Mouse (Mus musculus) liver, embryonic 15.5 days (tissue): ENCODE results near the gene Dhrs7. TPM values are rescaled to one million over a fixed set of nuclear protein-coding genes. Genes with fewer than 3 reads are reported as not detected.

ENCODE experiments used
- ATAC-seq: fragments of 200-750 bp; cut with Nextera tagmentation; 2 replicates; pipeline ENCODE4 v1.8.0; 2017; ENCODE audit warnings: moderate number of reproducible peaks, mild to moderate bottlenecking, moderate library complexity; ENCODE audit not compliant: insufficient read depth
- H3K27ac ChIP-seq: fragments of 300-500 bp; sonication (generic); replicated peaks from 2 replicates; pipeline ENCODE4 v1.5.1; 2015; ENCODE audit warnings: mild to moderate bottlenecking, inconsistent platforms
- H3K27me3 ChIP-seq: fragments of 300-500 bp; sonication (generic); 2 replicates; pipeline ENCODE4 v1.6.1; 2015; ENCODE audit warnings: mild to moderate bottlenecking, inconsistent platforms
- H3K36me3 ChIP-seq: fragments of 300-500 bp; sonication (generic); replicated peaks from 2 replicates; pipeline ENCODE4 v1.6.1; 2015; ENCODE audit warnings: moderate library complexity, mild to moderate bottlenecking, inconsistent platforms
- H3K4me1 ChIP-seq: fragments of 300-500 bp; sonication (generic); replicated peaks from 2 replicates; pipeline ENCODE4 v1.6.1; 2015; ENCODE audit warnings: inconsistent platforms
- H3K4me2 ChIP-seq: fragments of 300-500 bp; sonication (generic); 2 replicates; pipeline ENCODE4 v1.6.1; 2015; ENCODE audit warnings: moderate library complexity, mild to moderate bottlenecking, inconsistent platforms
- H3K4me3 ChIP-seq: fragments of 300-500 bp; sonication (generic); replicated peaks from 2 replicates; pipeline ENCODE4 v1.5.1; 2015; ENCODE audit warnings: mild to moderate bottlenecking, inconsistent platforms
- H3K9ac ChIP-seq: fragments of 300-500 bp; sonication (generic); 2 replicates; pipeline ENCODE4 v1.6.1; 2015; ENCODE audit warnings: moderate library complexity, mild to moderate bottlenecking, inconsistent platforms
- H3K9me3 ChIP-seq: fragments of 300-500 bp; sonication (generic); replicated peaks from 2 replicates; pipeline ENCODE4 v1.6.1; 2016; ENCODE audit warnings: inconsistent platforms
- WGBS: fragments of 180-500 bp; shearing (Covaris S2); methylation state at CpG from one replicate; pipeline ENCODE4 v1.1.7; 2015; ENCODE audit warnings: mixed read lengths; ENCODE audit not compliant: insufficient replicate concordance; 5-methylcytosine and 5-hydroxymethylcytosine counted together
- polyA plus RNA-seq: library from polyadenylated mRNA; unstranded; fragments of >200 nt; fragmentation: Nextera tagmentation; extraction: Ambion mirVana; gene quantifications from 2 replicates; pipeline ENCODE4 v1.2.1, GENCODE M21; 2015

Dhrs7 gene
- polyA plus RNA-seq, 1 experiment from 2014 or later, result 34.7 TPM

- no peaks in the 10 kb centered on the region; the same call in 1 of the 2 replicates for H3K36me3 ChIP-seq
- no peak overlapping the region for H3K9ac ChIP-seq
- no peak for ATAC-seq
- 79% methylated on average over 16 of the region's 16 CpGs for WGBS
- H3K4me2 ChIP-seq, result no peak overlapping the region
- no peak overlapping the region for H3K27ac ChIP-seq
- H3K4me1 ChIP-seq, result no peaks in the 10 kb centered on the region
- no peaks in the 10 kb centered on the region for H3K27me3 ChIP-seq
- H3K4me3 ChIP-seq, result no peak overlapping the region
- no peaks in the 10 kb centered on the region for H3K9me3 ChIP-seq
These were observed 8.9 kb downstream of the Dhrs7 start for GRCm38 (mm10) chr12:72655775-72656174.

GRCm38 (mm10) chr12:72654698-72655097, 10.0 kb downstream of the Dhrs7 start:
- Histone ChIP-seq H3K27ac (no peak overlapping the region), H3K27me3 (no peaks in the 10 kb centered on the region), H3K9me3 (no peaks in the 10 kb centered on the region), H3K36me3 (no peaks in the 10 kb centered on the region; the same call in 1 of the 2 replicates), H3K4me2 (no peak overlapping the region), H3K4me3 (no peak overlapping the region), H3K9ac (no peak overlapping the region), H3K4me1 (no peaks in the 10 kb centered on the region)
- WGBS, result 23% methylated on average over 4 of the region's 4 CpGs
- no peak for ATAC-seq

GRCm38 (mm10) chr12:72649611-72650330, 14.9 kb downstream of the Dhrs7 start, which contains the start of gene Gm4756:
TSS of gene Gm4756 (minus strand) at chr12:72649661.
- Histone ChIP-seq H3K4me1 (0 out of 2 replicates have a peak, but pooled peaks cover 3% of the 10 kb centered on the region), H3K9me3 (no peaks in the 10 kb centered on the region), H3K36me3 (no peaks in the 10 kb centered on the region; the same call in 1 of the 2 replicates), H3K27ac (no peak within 1 kb of the TSS), H3K4me3 (no peak within 1 kb of the TSS), H3K27me3 (no peaks in the 10 kb centered on the region), H3K4me2 (no peak within 1 kb of the TSS), H3K9ac (no peak within 1 kb of the TSS)
- peak; percentile 15; the same call in 1 of the 2 replicates for ATAC-seq
- WGBS, result 65% methylated on average over 11 of the region's 11 CpGs

- Histone ChIP-seq H3K9me3 (no peaks in the 10 kb centered on the region), H3K27ac (no peak overlapping the region), H3K4me3 (no peak overlapping the region), H3K36me3 (no peaks in the 10 kb centered on the region; the same call in 1 of the 2 replicates), H3K9ac (no peak overlapping the region), H3K4me2 (no peak overlapping the region), H3K4me1 (0 out of 2 replicates have a peak, but pooled peaks cover 3% of the 10 kb centered on the region), H3K27me3 (no peaks in the 10 kb centered on the region)
- WGBS, result 74% methylated on average over 14 of the region's 14 CpGs
- ATAC-seq, result no peak
These were observed 15.8 kb downstream of the Dhrs7 start for GRCm38 (mm10) chr12:72648921-72649320.

- ATAC-seq, result peak; percentile 47; the same call in 1 of the 2 replicates
- 47% methylated on average over 3 of the region's 3 CpGs for WGBS
- no peak overlapping the region for H3K27ac ChIP-seq
These were observed 26.7 kb downstream of the Dhrs7 start for GRCm38 (mm10) chr12:72638025-72638424.

GRCm38 (mm10) chr12:72628751-72629150, 36.0 kb downstream of the Dhrs7 start:
- no peak overlapping the region for H3K9ac ChIP-seq
- no peak overlapping the region for H3K4me3 ChIP-seq
- no peak for ATAC-seq
- no peaks in the 10 kb centered on the region for H3K27me3 ChIP-seq
- no peak overlapping the region for H3K27ac ChIP-seq
- WGBS, result 77% methylated on average over 7 of the region's 7 CpGs
- no peaks in the 10 kb centered on the region for H3K4me1 ChIP-seq
- no peak overlapping the region for H3K4me2 ChIP-seq
- no peaks in the 10 kb centered on the region for H3K9me3 ChIP-seq
- H3K36me3 ChIP-seq, result no peaks in the 10 kb centered on the region

More at GRCm38 (mm10) chr12:72638025-72638424, 26.7 kb downstream of the Dhrs7 start:
- no peaks in the 10 kb centered on the region for H3K36me3 ChIP-seq
- no peak overlapping the region for H3K4me2 ChIP-seq
- H3K4me1 ChIP-seq, result no peaks in the 10 kb centered on the region
- no peak overlapping the region for H3K9ac ChIP-seq
- no peaks in the 10 kb centered on the region for H3K27me3 ChIP-seq
- H3K4me3 ChIP-seq, result no peak overlapping the region
- no peaks in the 10 kb centered on the region for H3K9me3 ChIP-seq

GRCm38 (mm10) chr12:72622853-72623496, 41.7 kb downstream of the Dhrs7 start:
- no peaks in the 10 kb centered on the region for H3K4me1 ChIP-seq
- no peak overlapping the region for H3K9ac ChIP-seq
- no peak overlapping the region for H3K4me2 ChIP-seq
- H3K27me3 ChIP-seq, result no peaks in the 10 kb centered on the region
- ATAC-seq, result no peak
- H3K27ac ChIP-seq, result no peak overlapping the region
- no peaks in the 10 kb centered on the region for H3K9me3 ChIP-seq
- 17% methylated on average over 5 of the region's 5 CpGs for WGBS
- no peaks in the 10 kb centered on the region for H3K36me3 ChIP-seq
- no peak overlapping the region for H3K4me3 ChIP-seq

GRCm38 (mm10) chr12:72621441-72621840, 43.3 kb downstream of the Dhrs7 start:
- Histone ChIP-seq H3K4me3 (no peak overlapping the region), H3K9ac (no peak overlapping the region), H3K27me3 (no peaks in the 10 kb centered on the region), H3K4me1 (no peaks in the 10 kb centered on the region), H3K27ac (no peak overlapping the region), H3K36me3 (no peaks in the 10 kb centered on the region), H3K4me2 (no peak overlapping the region), H3K9me3 (no peaks in the 10 kb centered on the region)
- ATAC-seq, result no peak
- WGBS, result 33% methylated on average over 1 of the region's 1 CpGs

- Histone ChIP-seq H3K4me1 (no peaks in the 10 kb centered on the region), H3K27ac (no peak overlapping the region), H3K36me3 (no peaks in the 10 kb centered on the region), H3K9me3 (no peaks in the 10 kb centered on the region), H3K27me3 (no peaks in the 10 kb centered on the region), H3K4me2 (no peak overlapping the region), H3K4me3 (no peak overlapping the region), H3K9ac (no peak overlapping the region)
- no peak for ATAC-seq
- WGBS, result 57% methylated on average over 7 of the region's 7 CpGs
These were observed 43.9 kb downstream of the Dhrs7 start for GRCm38 (mm10) chr12:72620856-72621255.

- Histone ChIP-seq H3K27me3 (no peaks in the 10 kb centered on the region), H3K9me3 (no peaks in the 10 kb centered on the region), H3K4me1 (no peaks in the 10 kb centered on the region), H3K4me2 (no peak overlapping the region), H3K4me3 (no peak overlapping the region), H3K9ac (no peak overlapping the region), H3K27ac (no peak overlapping the region), H3K36me3 (no peaks in the 10 kb centered on the region)
- ATAC-seq, result no peak
- 52% methylated on average over 3 of the region's 3 CpGs for WGBS
These were observed 52.7 kb downstream of the Dhrs7 start for GRCm38 (mm10) chr12:72612053-72612452.
